Mouse (Mus musculus) T-helper 1 cell (primary cell): ENCODE measurements at regions not wholly inside any gene's neighbourhood (a gene's known extent, or its start where the extent isn't known, plus 50 kb on each side); places are given as distances from the start of the nearest gene placed in this dataset.
"Not testable (repeated sequence)": the region's sequence is repeated elsewhere in the genome, so short reads cannot be mapped to it uniquely, and the experiment has no call there.

Source experiments
- in situ Hi-C: fragments of 300-600 bp; cut with MboI, MseI; formaldehyde crosslinking; loops from one replicate; pipeline ENCODE4 v1.15.1; 2025; ENCODE audit warnings: high pct_unique_total_duplicates

- in situ Hi-C loops, result not testable (repeated sequence)
Measured at GRCm38 (mm10) chr6:68632309-68632708, 1096.7 kb upstream of the Tacstd2 start.

- in situ Hi-C loops, result no loop called here
Measured at GRCm38 (mm10) chr6:68631787-68632186, 1096.2 kb upstream of the Tacstd2 start.

GRCm38 (mm10) chr6:68606033-68606432 is 1070.4 kb upstream of the Tacstd2 start:
- in situ Hi-C loops, result no loop called here
